Mouse (Mus musculus) stomach, embryonic 14.5 days (tissue): Measurements from ENCODE around the gene Engase. TPM values are rescaled to one million over a fixed set of nuclear protein-coding genes. Genes with fewer than 3 reads are reported as not detected.
A peak's percentile ranks its signal among the peaks of the same experiment; 100 is the strongest.

Experiments used
- ATAC-seq: fragments of 200-750 bp; cut with Nextera tagmentation; 2 replicates; pipeline ENCODE4 v1.8.0; 2017; ENCODE audit warnings: low read depth, moderate TSS enrichment; ENCODE audit not compliant: insufficient number of reproducible peaks, insufficient read depth, low FRiP score
- H3K27ac ChIP-seq: fragments of 300-500 bp; sonication (generic); 2 replicates; pipeline ENCODE4 v1.5.1; 2014; ENCODE audit warnings: mild to moderate bottlenecking, low read length, moderate library complexity, mixed read lengths
- H3K27me3 ChIP-seq: fragments of 300-500 bp; sonication (generic); 2 replicates; pipeline ENCODE4 v1.6.1; 2014; ENCODE audit warnings: low read length, control low read depth, mixed read lengths; ENCODE audit not compliant: control insufficient read depth, insufficient read depth
- H3K36me3 ChIP-seq: fragments of 300-500 bp; sonication (generic); 2 replicates; pipeline ENCODE4 v1.6.1; 2014; ENCODE audit warnings: mild to moderate bottlenecking, control low read depth, low read length, moderate library complexity, mixed read lengths; ENCODE audit not compliant: control insufficient read depth, insufficient read depth
- H3K4me1 ChIP-seq: fragments of 300-500 bp; sonication (generic); 2 replicates; pipeline ENCODE4 v1.6.1; 2014; ENCODE audit warnings: low read length, control low read depth, mixed read lengths; ENCODE audit not compliant: control insufficient read depth, insufficient read depth
- H3K4me2 ChIP-seq: fragments of 300-500 bp; sonication (generic); replicated peaks from 2 replicates; pipeline ENCODE4 v1.6.1; 2014; ENCODE audit warnings: low read depth, low read length, control low read depth
- H3K4me3 ChIP-seq: fragments of 300-500 bp; sonication (generic); 2 replicates; pipeline ENCODE4 v1.5.1; 2014; ENCODE audit warnings: low read depth, low read length, control low read depth
- H3K9ac ChIP-seq: fragments of 300-500 bp; sonication (generic); replicated peaks from 2 replicates; pipeline ENCODE4 v1.6.1; 2014; ENCODE audit warnings: low read depth, mild to moderate bottlenecking, control low read depth, low read length, moderate library complexity, mixed read lengths
- H3K9me3 ChIP-seq: fragments of 300-500 bp; sonication (generic); 2 replicates; pipeline ENCODE4 v1.6.1; 2016; ENCODE audit warnings: low read depth, low read length, control low read depth; ENCODE audit not compliant: control insufficient read depth
- WGBS: fragments of 180-500 bp; shearing (Covaris S2); extraction: QIAGEN DNeasy Blood & Tissue Kit; methylation state at CpG from one replicate; pipeline ENCODE4 v1.1.7; 2014; 5-methylcytosine and 5-hydroxymethylcytosine counted together
- polyA plus RNA-seq: library from polyadenylated mRNA; unstranded; fragments of >200 nt; fragmentation: Nextera tagmentation; extraction: Ambion mirVana; gene quantifications from 2 replicates; pipeline ENCODE4 v1.2.1, GENCODE M21; 2014

Engase gene
- polyA plus RNA-seq, 1 experiment from 2014 or later, result 7.0 TPM

- H3K9ac ChIP-seq, result no peak overlapping the region; the same call in 1 of the 2 replicates
- no peaks in the 10 kb centered on the region for H3K36me3 ChIP-seq
- no peak overlapping the region for H3K27ac ChIP-seq
- H3K4me1 ChIP-seq, result no peaks in the 10 kb centered on the region
- WGBS, result 25% methylated on average over 34 of the region's 34 CpGs
- H3K27me3 ChIP-seq, result peaks cover 8% of the 10 kb centered on the region; the same call in 1 of the 2 replicates
- H3K4me2 ChIP-seq, result 0 out of 2 replicates have a peak overlapping the region, but pooled peaks have one; percentile 14
- ATAC-seq, result no peak
- H3K4me3 ChIP-seq, result no peak overlapping the region
- H3K9me3 ChIP-seq, result no peaks in the 10 kb centered on the region
These were observed 27.0 kb downstream of the Engase start for GRCm38 (mm10) chr11:118503418-118504179.

GRCm38 (mm10) chr11:118504180-118504454 is 27.5 kb downstream of the Engase start:
- H3K27me3 ChIP-seq, result peaks cover 8% of the 10 kb centered on the region; the same call in 1 of the 2 replicates

GRCm38 (mm10) chr11:118507095-118507494 is 30.5 kb downstream of the Engase start:
- WGBS, result 81% methylated on average over 6 of the region's 6 CpGs
- peaks cover 8% of the 10 kb centered on the region; the same call in 1 of the 2 replicates for H3K27me3 ChIP-seq
- no peak overlapping the region for H3K9ac ChIP-seq
- no peaks in the 10 kb centered on the region for H3K9me3 ChIP-seq
- H3K4me1 ChIP-seq, result peaks cover 4% of the 10 kb centered on the region; the same call in 1 of the 2 replicates
- H3K27ac ChIP-seq, result no peak overlapping the region
- H3K4me3 ChIP-seq, result no peak overlapping the region
- no peak overlapping the region for H3K4me2 ChIP-seq
- H3K36me3 ChIP-seq, result no peaks in the 10 kb centered on the region
- ATAC-seq, result no peak

More at GRCm38 (mm10) chr11:118504180-118504454, 27.5 kb downstream of the Engase start:
- H3K4me2 ChIP-seq, result no peak overlapping the region
- ATAC-seq, result no peak
- no peak overlapping the region for H3K27ac ChIP-seq
- no peak overlapping the region for H3K9ac ChIP-seq
- no peaks in the 10 kb centered on the region for H3K36me3 ChIP-seq
- no peak overlapping the region for H3K4me3 ChIP-seq
- 65% methylated on average over 5 of the region's 5 CpGs for WGBS
- no peaks in the 10 kb centered on the region for H3K4me1 ChIP-seq
- H3K9me3 ChIP-seq, result no peaks in the 10 kb centered on the region

- Histone ChIP-seq H3K9ac (no peak overlapping the region), H3K36me3 (no peaks in the 10 kb centered on the region), H3K27ac (no peak overlapping the region), H3K4me2 (no peak overlapping the region), H3K4me1 (peaks cover 10% of the 10 kb centered on the region; the same call in 1 of the 2 replicates), H3K27me3 (peaks cover 8% of the 10 kb centered on the region; the same call in 1 of the 2 replicates), H3K9me3 (no peaks in the 10 kb centered on the region), H3K4me3 (no peak overlapping the region)
- WGBS, result 22% methylated on average over 5 of the region's 5 CpGs
- no peak for ATAC-seq
These were observed 31.3 kb downstream of the Engase start for GRCm38 (mm10) chr11:118507904-118508303.

GRCm38 (mm10) chr11:118508341-118508740 is 31.7 kb downstream of the Engase start:
- Histone ChIP-seq H3K9ac (no peak overlapping the region), H3K4me1 (peaks cover 10% of the 10 kb centered on the region; the same call in 1 of the 2 replicates), H3K4me2 (no peak overlapping the region), H3K27ac (no peak overlapping the region), H3K4me3 (no peak overlapping the region), H3K27me3 (peaks cover 6% of the 10 kb centered on the region; the same call in 1 of the 2 replicates), H3K36me3 (no peaks in the 10 kb centered on the region), H3K9me3 (no peaks in the 10 kb centered on the region)
- 71% methylated on average over 7 of the region's 7 CpGs for WGBS
- ATAC-seq, result no peak

- Histone ChIP-seq H3K9me3 (no peaks in the 10 kb centered on the region), H3K27me3 (no peaks in the 10 kb centered on the region), H3K36me3 (no peaks in the 10 kb centered on the region), H3K27ac (no peak overlapping the region), H3K4me1 (peaks cover 10% of the 10 kb centered on the region; the same call in 1 of the 2 replicates), H3K9ac (no peak overlapping the region), H3K4me3 (no peak overlapping the region), H3K4me2 (no peak overlapping the region; the same call in 1 of the 2 replicates)
- ATAC-seq, result no peak
- WGBS, result 33% methylated on average over 6 of the region's 6 CpGs
These were observed 35.2 kb downstream of the Engase start for GRCm38 (mm10) chr11:118511851-118512250.

GRCm38 (mm10) chr11:118512257-118512910 is 35.8 kb downstream of the Engase start:
- no peaks in the 10 kb centered on the region for H3K27me3 ChIP-seq
- no peaks in the 10 kb centered on the region for H3K36me3 ChIP-seq
- no peak overlapping the region for H3K27ac ChIP-seq
- ATAC-seq, result 0 out of 2 replicates have a peak, but pooled peaks have one; percentile 54
- no peaks in the 10 kb centered on the region for H3K9me3 ChIP-seq
- peaks cover 10% of the 10 kb centered on the region; the same call in 1 of the 2 replicates for H3K4me1 ChIP-seq
- H3K4me3 ChIP-seq, result no peak overlapping the region
- H3K9ac ChIP-seq, result no peak overlapping the region; the same call in 1 of the 2 replicates
- H3K4me2 ChIP-seq, result no peak overlapping the region; the same call in 1 of the 2 replicates
- 36% methylated on average over 15 of the region's 15 CpGs for WGBS

GRCm38 (mm10) chr11:118517924-118518323 is 41.3 kb downstream of the Engase start:
- WGBS, result 79% methylated on average over 7 of the region's 7 CpGs
- no peak overlapping the region for H3K4me3 ChIP-seq
- H3K36me3 ChIP-seq, result no peaks in the 10 kb centered on the region
- H3K9ac ChIP-seq, result no peak overlapping the region
- ATAC-seq, result no peak
- H3K27me3 ChIP-seq, result no peaks in the 10 kb centered on the region
- H3K27ac ChIP-seq, result no peak overlapping the region
- H3K4me2 ChIP-seq, result no peak overlapping the region
- no peaks in the 10 kb centered on the region for H3K9me3 ChIP-seq
- no peaks in the 10 kb centered on the region for H3K4me1 ChIP-seq
